Mouse (Mus musculus): ENCODE data around the gene Scarb1.

DNA sequence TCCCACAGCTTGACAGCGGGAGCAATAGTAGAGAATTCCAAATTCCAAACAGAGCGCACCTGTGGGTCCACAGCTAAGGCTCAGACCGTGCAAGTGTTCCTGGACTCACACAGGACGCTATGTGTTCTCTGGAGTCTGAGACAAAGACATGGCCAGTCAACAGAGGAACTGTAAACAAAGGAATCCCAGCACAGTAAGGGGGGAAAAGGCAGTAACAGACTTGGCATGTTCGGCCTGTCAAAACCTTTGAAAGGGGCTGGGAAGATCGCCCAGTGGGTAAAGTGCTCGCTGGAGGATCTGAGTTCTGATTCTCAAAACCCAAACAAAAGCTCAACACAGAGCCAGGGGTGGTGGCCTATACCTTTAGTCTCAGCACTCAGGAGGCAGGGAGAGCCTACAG, 3.4 kb downstream of the Scarb1 start:
- TF ChIP-seq CTCF (IDR thresholded peaks at IDR 0.05; ENCODE audit: control insufficient read depth, insufficient read depth, insufficient replicate concordance, low read depth, low read length) (no peak), POLR2A (IDR thresholded peaks at IDR 0.05; ENCODE audit: control insufficient read depth, low read depth, low read length) (no peak)
